Comparison of ENCODE assay signal across 16 mouse cellular contexts in the genomic region with DNA sequence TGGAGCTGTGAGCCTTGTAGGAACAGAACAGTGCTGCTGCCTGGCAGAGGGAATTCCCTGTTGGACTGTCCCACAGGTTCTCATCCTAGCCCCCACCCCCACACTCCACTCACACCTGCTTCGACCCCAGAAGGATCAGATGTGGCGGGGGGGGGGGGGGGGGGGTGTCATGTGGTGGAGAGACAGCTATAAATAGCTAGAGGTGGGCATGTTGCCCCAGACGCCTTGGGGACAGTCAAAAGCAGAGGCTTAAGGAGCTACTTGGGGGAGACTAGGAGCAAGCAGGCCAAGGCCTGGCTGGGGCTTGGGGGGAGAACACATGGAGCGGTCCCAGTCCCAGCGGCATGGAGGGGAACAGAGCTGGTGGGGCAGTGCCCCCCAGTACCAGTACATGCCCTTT. TPM values are rescaled to one million over a fixed set of nuclear protein-coding genes. Genes with fewer than 3 reads are reported as not detected.
DNase-seq lines count a peak whose midpoint lies in the region; ATAC-seq and TF ChIP-seq lines count a peak whose summit lies in the region.
"Had no signal": no experiment of that assay in that cellular context is flagged by ENCODE, and none has a peak within 500 bp of the region (broad histone marks: within the 10 kb centered on the region; RNA-seq: fewer than 3 reads in every experiment).

TSS of gene Clcn1 (plus strand) at position 238 of the 400 bp plus-strand sequence.

- 0 out of 2 replicates have a peak, but pooled peaks have one; percentile 43 for ATAC-seq in neural tube, embryonic 11.5 days (ENCODE audit: insufficient read depth, low FRiP score, low TSS enrichment)
- no peak for ATAC-seq in neural tube, embryonic 15.5 days (ENCODE audit: low FRiP score)
- peak; percentile 46; the same call in 1 of the 2 replicates for ATAC-seq in hindbrain, embryonic 16.5 days
- ATAC-seq: forebrain, embryonic 13.5 days had no signal

- peaks cover 12% of the 10 kb centered on the region for H3K36me3 ChIP-seq in heart, adult 2 months (ENCODE audit: control insufficient read depth, insufficient read depth, low read length)
- H3K36me3 ChIP-seq in neural tube, embryonic 11.5 days (ENCODE audit: control insufficient read depth, insufficient read depth, low read length): peaks cover 2% of the 10 kb centered on the region; the same call in 1 of the 2 replicates
- H3K36me3 ChIP-seq in neural tube, embryonic 15.5 days: peaks cover 42% of the 10 kb centered on the region
- peaks cover 4% of the 10 kb centered on the region; the same call in 1 of the 2 replicates for H3K36me3 ChIP-seq in hindbrain, embryonic 16.5 days (ENCODE audit: control insufficient read depth, insufficient read depth, low read length)

- peak within 1 kb of the TSS; percentile 62 for H3K27ac ChIP-seq in heart, adult 2 months
- no peak within 1 kb of the TSS for H3K27ac ChIP-seq in neural tube, embryonic 11.5 days (ENCODE audit: low read depth, low read length)
- no peak within 1 kb of the TSS for H3K27ac ChIP-seq in neural tube, embryonic 15.5 days (replicated peaks)
- H3K27ac ChIP-seq in hindbrain, embryonic 16.5 days (ENCODE audit: low read depth, low read length): no peak within 1 kb of the TSS
- H3K27ac ChIP-seq: forebrain, embryonic 13.5 days; kidney, embryonic 15.5 days; stomach, embryonic 15.5 days had no signal

- intact Hi-C loops in heart, adult 2 months (cut with DNase I): no loop called here
- intact Hi-C loops in heart, postnatal 25 days (cut with DNase I): no loop called here

- H3K9ac ChIP-seq in heart, adult 2 months (ENCODE audit: low read depth, low read length): peak within 1 kb of the TSS; percentile 72
- H3K9ac ChIP-seq in neural tube, embryonic 11.5 days (ENCODE audit: low read length): no peak within 1 kb of the TSS
- H3K9ac ChIP-seq in neural tube, embryonic 15.5 days (replicated peaks): no peak within 1 kb of the TSS
- no peak within 1 kb of the TSS for H3K9ac ChIP-seq in hindbrain, embryonic 16.5 days (ENCODE audit: low read depth, low read length)
- H3K9ac ChIP-seq: forebrain, embryonic 13.5 days; kidney, embryonic 15.5 days; lung, embryonic 14.5 days; stomach, embryonic 15.5 days had no signal

- no peaks in the 10 kb centered on the region for H3K27me3 ChIP-seq in heart, adult 2 months (ENCODE audit: control insufficient read depth, insufficient read depth, low read length)
- H3K27me3 ChIP-seq in neural tube, embryonic 11.5 days (ENCODE audit: control insufficient read depth, insufficient read depth, low read length): no peaks in the 10 kb centered on the region
- H3K27me3 ChIP-seq in neural tube, embryonic 15.5 days (replicated peaks): no peaks in the 10 kb centered on the region
- H3K27me3 ChIP-seq in hindbrain, embryonic 16.5 days (replicated peaks; ENCODE audit: control insufficient read depth, insufficient read depth, low read length): no peaks in the 10 kb centered on the region
- H3K27me3 ChIP-seq: forebrain, embryonic 13.5 days; kidney, embryonic 15.5 days; stomach, embryonic 15.5 days had no signal

- peak within 1 kb of the TSS; percentile 38 for H3K4me3 ChIP-seq in heart, adult 2 months
- H3K4me3 ChIP-seq in neural tube, embryonic 11.5 days (ENCODE audit: low read depth, low read length): no peak within 1 kb of the TSS
- H3K4me3 ChIP-seq in neural tube, embryonic 15.5 days (replicated peaks): no peak within 1 kb of the TSS
- H3K4me3 ChIP-seq in hindbrain, embryonic 16.5 days (ENCODE audit: low read length): no peak within 1 kb of the TSS
- H3K4me3 ChIP-seq: forebrain, embryonic 13.5 days; kidney, embryonic 15.5 days; stomach, embryonic 15.5 days had no signal

- no peaks in the 10 kb centered on the region for H3K9me3 ChIP-seq in neural tube, embryonic 11.5 days (ENCODE audit: control insufficient read depth, low read length)
- no peaks in the 10 kb centered on the region for H3K9me3 ChIP-seq in neural tube, embryonic 15.5 days (replicated peaks)
- H3K9me3 ChIP-seq in hindbrain, embryonic 16.5 days (ENCODE audit: control insufficient read depth, low read length): no peaks in the 10 kb centered on the region
- H3K9me3 ChIP-seq: forebrain, embryonic 13.5 days; kidney, embryonic 15.5 days; stomach, embryonic 15.5 days had no signal

- no peak for DNase-seq in heart, adult 2 months
- DNase-seq in heart, postnatal 25 days (ENCODE audit: low spot score): no peak
- no peak for DNase-seq in neural tube, embryonic 11.5 days (ENCODE audit: low spot score)
- DNase-seq in urinary bladder, postnatal 14 days (ENCODE audit: low spot score): no peak
- DNase-seq in embryo, embryonic 10.5 days (ENCODE audit: low spot score): no peak
- DNase-seq: adrenal gland, postnatal 14 days; cerebellum, postnatal 25 days; lung, embryonic 14.5 days; thymus, postnatal 14 days had no signal

- TF ChIP-seq CTCF in heart, adult 2 months (IDR thresholded peaks at IDR 0.05): no peak

- no peak within 1 kb of the TSS for H3K4me2 ChIP-seq in neural tube, embryonic 11.5 days (ENCODE audit: low read depth)
- no peak within 1 kb of the TSS for H3K4me2 ChIP-seq in neural tube, embryonic 15.5 days
- no peak within 1 kb of the TSS for H3K4me2 ChIP-seq in hindbrain, embryonic 16.5 days (ENCODE audit: low read length)
- H3K4me2 ChIP-seq: forebrain, embryonic 13.5 days; kidney, embryonic 15.5 days; lung, embryonic 14.5 days; stomach, embryonic 15.5 days had no signal

- 59% methylated on average over 5 of the region's 5 CpGs for WGBS in heart, adult 2 months
- 73% methylated on average over 5 of the region's 5 CpGs for WGBS in neural tube, embryonic 11.5 days
- 72% methylated on average over 4 of the region's 5 CpGs for WGBS in neural tube, embryonic 15.5 days
- 72% methylated on average over 4 of the region's 5 CpGs for WGBS in hindbrain, embryonic 16.5 days

- no peaks in the 10 kb centered on the region for H3K79me2 ChIP-seq in heart, adult 2 months (replicated peaks; ENCODE audit: control insufficient read depth, insufficient read depth, low read length)

- no peak for TF ChIP-seq EP300 in heart, adult 2 months (IDR thresholded peaks at IDR 0.05; ENCODE audit: insufficient read depth, low read depth, low read length)

- no peaks in the 10 kb centered on the region; the same call in 1 of the 2 replicates for H3K4me1 ChIP-seq in heart, adult 2 months (ENCODE audit: control insufficient read depth, insufficient read depth, low read length)
- H3K4me1 ChIP-seq in neural tube, embryonic 11.5 days (ENCODE audit: control insufficient read depth, insufficient read depth, low read length): no peaks in the 10 kb centered on the region
- H3K4me1 ChIP-seq in neural tube, embryonic 15.5 days: no peaks in the 10 kb centered on the region
- no peaks in the 10 kb centered on the region for H3K4me1 ChIP-seq in hindbrain, embryonic 16.5 days (ENCODE audit: control insufficient read depth, insufficient read depth, low read depth, low read length)
- H3K4me1 ChIP-seq: forebrain, embryonic 13.5 days; kidney, embryonic 15.5 days; stomach, embryonic 15.5 days had no signal

- TF ChIP-seq POLR2A in heart, adult 2 months (IDR thresholded peaks at IDR 0.05; ENCODE audit: insufficient read depth, low read depth, low read length): no peak; the same call in 1 of the 2 replicates

RNA-seq across cellular contexts. Expression of gene Clcn1, which starts in this region (rescaled TPM):
- total RNA-seq in heart, adult 2 months (2021): 1 to 10 TPM; 4.3 to 4.9 TPM
- 12.1 and 20.9 TPM in 2 replicates for polyA plus RNA-seq in heart, adult 2 months (2012; rRNA removed)
- total RNA-seq in heart, postnatal 25 days (2021): 1 to 10 TPM; 4.3 to 4.9 TPM
- polyA plus RNA-seq in neural tube, embryonic 11.5 days (2014; fragmentation: Nextera tagmentation; extraction: Ambion mirVana): 0.92 and 1.7 TPM in 2 replicates
- 1.1 and 1.2 TPM in 2 replicates for polyA plus RNA-seq in neural tube, embryonic 15.5 days (2015; fragmentation: Nextera tagmentation; extraction: Ambion mirVana)
- 0.99 and 1.2 TPM in 2 replicates for polyA plus RNA-seq in hindbrain, embryonic 16.5 days (2015; fragmentation: Nextera tagmentation; extraction: Ambion mirVana)
- total RNA-seq: adrenal gland, postnatal 14 days; granulocyte monocyte progenitor cell, adult 5-6 weeks; megakaryocyte progenitor cell, adult 5-6 weeks had no signal
- polyA plus RNA-seq: lung, embryonic 14.5 days had no signal
